Mouse (Mus musculus): ENCODE measurements around the gene Rerg. TPM values are rescaled to one million over a fixed set of nuclear protein-coding genes. Genes with fewer than 3 reads are reported as not detected.

The Rerg gene
- polyA plus RNA-seq, 1 experiment from 2014 or later, result 2.4 TPM

GRCm38 (mm10) chr6:137161491-137162088 is 8.7 kb downstream of the Rerg start:
- H3K27ac ChIP-seq, result no peak overlapping the region
- no peak overlapping the region for H3K4me2 ChIP-seq (replicated peaks)
- no peak overlapping the region for H3K4me3 ChIP-seq
- no peak for ATAC-seq (ENCODE audit: low FRiP score, low read depth)
- no peak overlapping the region for H3K9ac ChIP-seq
- H3K4me1 ChIP-seq, result no peaks in the 10 kb centered on the region
- H3K9me3 ChIP-seq, result no peaks in the 10 kb centered on the region
- no peaks in the 10 kb centered on the region for H3K27me3 ChIP-seq (replicated peaks)
- 89% methylated on average over 11 of the region's 11 CpGs for WGBS
- no peaks in the 10 kb centered on the region for H3K36me3 ChIP-seq

- Histone ChIP-seq H3K36me3 (no peaks in the 10 kb centered on the region), H3K4me3 (no peak overlapping the region), H3K9ac (no peak overlapping the region), H3K4me2 (replicated peaks) (no peak overlapping the region), H3K9me3 (no peaks in the 10 kb centered on the region), H3K4me1 (no peaks in the 10 kb centered on the region), H3K27me3 (replicated peaks) (no peaks in the 10 kb centered on the region), H3K27ac (no peak overlapping the region)
- ATAC-seq (ENCODE audit: low FRiP score, low read depth), result no peak
- 92% methylated on average over 8 of the region's 8 CpGs for WGBS
Observed at GRCm38 (mm10) chr6:137159372-137159926, 10.8 kb downstream of the Rerg start.

GRCm38 (mm10) chr6:137156437-137157219 is 13.7 kb downstream of the Rerg start:
- H3K36me3 ChIP-seq, result no peaks in the 10 kb centered on the region
- no peak overlapping the region for H3K27ac ChIP-seq
- no peak overlapping the region for H3K9ac ChIP-seq
- no peaks in the 10 kb centered on the region for H3K27me3 ChIP-seq (replicated peaks)
- no peak overlapping the region for H3K4me2 ChIP-seq (replicated peaks)
- ATAC-seq (ENCODE audit: low FRiP score, low read depth), result no peak
- 82% methylated on average over 11 of the region's 11 CpGs for WGBS
- no peaks in the 10 kb centered on the region for H3K9me3 ChIP-seq
- H3K4me3 ChIP-seq, result no peak overlapping the region
- H3K4me1 ChIP-seq, result no peaks in the 10 kb centered on the region

GRCm38 (mm10) chr6:137155196-137156137 is 14.8 kb downstream of the Rerg start:
- 77% methylated on average over 26 of the region's 26 CpGs for WGBS

GRCm38 (mm10) chr6:137153021-137153420 is 17.3 kb downstream of the Rerg start:
- whole genome bisulfite sequencing, result 91% methylated on average over 14 of the region's 14 CpGs
- no peak overlapping the region for H3K27ac ChIP-seq
- no peak for ATAC-seq (ENCODE audit: low FRiP score, low read depth)
- H3K36me3 ChIP-seq, result no peaks in the 10 kb centered on the region
- no peak overlapping the region for H3K4me3 ChIP-seq
- H3K9me3 ChIP-seq, result no peaks in the 10 kb centered on the region
- no peaks in the 10 kb centered on the region for H3K4me1 ChIP-seq
- H3K9ac ChIP-seq, result no peak overlapping the region
- no peak overlapping the region for H3K4me2 ChIP-seq (replicated peaks)
- H3K27me3 ChIP-seq (replicated peaks), result no peaks in the 10 kb centered on the region

More at GRCm38 (mm10) chr6:137155196-137156137, 14.8 kb downstream of the Rerg start:
- H3K36me3 ChIP-seq, result no peaks in the 10 kb centered on the region
- H3K4me1 ChIP-seq, result no peaks in the 10 kb centered on the region
- no peak overlapping the region for H3K9ac ChIP-seq
- no peak overlapping the region for H3K27ac ChIP-seq
- ATAC-seq (ENCODE audit: low FRiP score, low read depth), result no peak
- no peak overlapping the region for H3K4me3 ChIP-seq
- no peaks in the 10 kb centered on the region for H3K9me3 ChIP-seq
- H3K4me2 ChIP-seq (replicated peaks), result no peak overlapping the region
- no peaks in the 10 kb centered on the region for H3K27me3 ChIP-seq (replicated peaks)

- no peaks in the 10 kb centered on the region for H3K36me3 ChIP-seq
- no peak overlapping the region for H3K9ac ChIP-seq
- no peak overlapping the region for H3K27ac ChIP-seq
- no peaks in the 10 kb centered on the region for H3K27me3 ChIP-seq (replicated peaks)
- H3K4me2 ChIP-seq (replicated peaks), result no peak overlapping the region
- no peak for ATAC-seq (ENCODE audit: low FRiP score, low read depth)
- peaks cover 4% of the 10 kb centered on the region; the same call in 1 of the 2 replicates for H3K9me3 ChIP-seq
- H3K4me1 ChIP-seq, result no peaks in the 10 kb centered on the region
- H3K4me3 ChIP-seq, result no peak overlapping the region
- 90% methylated on average over 2 of the region's 2 CpGs for WGBS
Observed at GRCm38 (mm10) chr6:137151015-137151414, 19.3 kb downstream of the Rerg start.

DNA sequence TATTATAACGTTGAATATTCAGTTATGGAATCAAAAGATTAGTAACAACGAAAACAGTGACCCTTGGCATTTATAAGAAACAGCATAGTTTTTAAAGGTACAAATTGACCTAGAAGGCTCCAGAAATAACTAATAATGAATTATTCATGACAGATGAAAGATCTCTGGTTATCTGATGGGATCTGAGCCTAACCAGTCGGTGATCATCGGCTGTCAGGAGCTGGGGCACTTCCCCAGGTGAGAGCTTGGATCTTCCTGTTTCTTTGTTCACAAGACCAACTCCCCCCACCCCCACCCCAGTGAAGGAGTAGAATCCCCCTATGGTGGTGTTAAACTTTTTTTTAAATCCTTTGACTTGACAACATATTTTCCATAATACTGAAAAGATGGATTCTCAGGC is 20.5 kb downstream of the Rerg start:
- 87% methylated on average over 4 of the region's 4 CpGs for WGBS
- Histone ChIP-seq H3K4me2 (replicated peaks) (no peak overlapping the region), H3K27me3 (replicated peaks) (no peaks in the 10 kb centered on the region), H3K4me1 (no peaks in the 10 kb centered on the region), H3K9me3 (peaks cover 4% of the 10 kb centered on the region; the same call in 1 of the 2 replicates), H3K9ac (no peak overlapping the region), H3K4me3 (no peak overlapping the region), H3K36me3 (no peaks in the 10 kb centered on the region), H3K27ac (no peak overlapping the region)
- no peak for ATAC-seq (ENCODE audit: low FRiP score, low read depth)

- H3K9me3 ChIP-seq, result peaks cover 4% of the 10 kb centered on the region; the same call in 1 of the 2 replicates
- no peak overlapping the region for H3K9ac ChIP-seq
- no peak overlapping the region for H3K4me3 ChIP-seq
- no peak overlapping the region for H3K27ac ChIP-seq
- no peaks in the 10 kb centered on the region for H3K36me3 ChIP-seq
- H3K27me3 ChIP-seq (replicated peaks), result no peaks in the 10 kb centered on the region
- 97% methylated on average over 2 of the region's 2 CpGs for WGBS
- no peak for ATAC-seq (ENCODE audit: low FRiP score, low read depth)
- no peak overlapping the region for H3K4me2 ChIP-seq (replicated peaks)
- no peaks in the 10 kb centered on the region for H3K4me1 ChIP-seq
Observed at GRCm38 (mm10) chr6:137146910-137147309, 23.4 kb downstream of the Rerg start.

- no peaks in the 10 kb centered on the region for H3K36me3 ChIP-seq
- H3K4me3 ChIP-seq, result no peak overlapping the region
- no peaks in the 10 kb centered on the region for H3K4me1 ChIP-seq
- no peak overlapping the region for H3K27ac ChIP-seq
- no peak for ATAC-seq (ENCODE audit: low FRiP score, low read depth)
- H3K27me3 ChIP-seq (replicated peaks), result no peaks in the 10 kb centered on the region
- peaks cover 4% of the 10 kb centered on the region; the same call in 1 of the 2 replicates for H3K9me3 ChIP-seq
- WGBS, result 94% methylated on average over 11 of the region's 11 CpGs
- H3K9ac ChIP-seq, result no peak overlapping the region
- no peak overlapping the region for H3K4me2 ChIP-seq (replicated peaks)
Observed at GRCm38 (mm10) chr6:137145611-137146010, 24.7 kb downstream of the Rerg start.

DNA sequence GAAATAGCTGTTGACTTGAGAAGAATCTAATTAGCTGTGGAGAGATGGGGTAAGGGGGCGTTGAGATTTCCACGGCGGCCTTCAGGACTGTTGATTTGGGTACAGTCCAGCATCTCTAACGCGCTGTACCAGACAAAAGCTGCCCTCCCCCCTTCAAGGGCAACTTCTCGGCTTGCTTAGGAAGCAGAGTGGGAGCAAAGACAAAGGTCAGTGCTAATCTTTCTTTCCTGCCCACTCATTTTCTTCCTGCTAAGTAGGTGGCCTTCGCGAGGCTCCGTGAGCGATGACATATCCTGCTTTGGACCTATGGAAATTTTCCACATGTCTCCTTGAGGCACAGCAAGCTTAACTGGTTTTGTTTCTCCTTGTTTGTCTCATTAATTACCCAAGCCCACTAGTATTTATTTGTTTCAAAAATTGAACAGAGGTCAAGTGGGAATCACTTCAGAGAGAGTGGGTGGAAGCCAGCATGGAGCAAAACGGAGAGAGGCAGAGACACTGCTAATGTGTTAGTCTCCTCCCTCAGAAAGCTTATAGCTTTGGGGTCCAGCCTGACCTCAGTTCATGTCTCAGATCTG is 25.2 kb downstream of the Rerg start:
- no peak overlapping the region for H3K9ac ChIP-seq
- H3K27ac ChIP-seq, result no peak overlapping the region
- peaks cover 4% of the 10 kb centered on the region; the same call in 1 of the 2 replicates for H3K9me3 ChIP-seq
- no peaks in the 10 kb centered on the region for H3K36me3 ChIP-seq
- no peaks in the 10 kb centered on the region for H3K27me3 ChIP-seq (replicated peaks)
- no peak overlapping the region for H3K4me2 ChIP-seq (replicated peaks)
- H3K4me1 ChIP-seq, result no peaks in the 10 kb centered on the region
- WGBS, result 75% methylated on average over 11 of the region's 11 CpGs
- no peak overlapping the region for H3K4me3 ChIP-seq
- no peak for ATAC-seq (ENCODE audit: low FRiP score, low read depth)

DNA sequence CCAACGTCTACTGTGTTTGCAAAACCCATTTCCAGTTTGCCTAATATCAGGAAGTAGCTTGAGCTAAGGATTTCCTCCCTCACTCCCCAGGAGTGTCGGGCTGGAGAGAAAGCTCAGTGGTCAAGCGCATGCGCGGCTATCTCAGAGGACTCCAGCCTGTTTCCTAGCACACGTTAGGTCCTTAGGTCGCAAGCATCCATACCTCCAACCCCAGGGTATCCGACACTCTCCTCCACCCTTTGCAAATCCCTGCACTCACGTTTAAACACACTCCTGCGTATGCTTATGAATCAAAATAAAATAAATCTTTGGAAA is 25.8 kb downstream of the Rerg start:
- H3K36me3 ChIP-seq, result no peaks in the 10 kb centered on the region
- no peak overlapping the region for H3K27ac ChIP-seq
- no peak overlapping the region for H3K4me2 ChIP-seq (replicated peaks)
- ATAC-seq (ENCODE audit: low FRiP score, low read depth), result no peak
- no peak overlapping the region for H3K4me3 ChIP-seq
- H3K9ac ChIP-seq, result no peak overlapping the region
- H3K4me1 ChIP-seq, result no peaks in the 10 kb centered on the region
- peaks cover 4% of the 10 kb centered on the region; the same call in 1 of the 2 replicates for H3K9me3 ChIP-seq
- no peaks in the 10 kb centered on the region for H3K27me3 ChIP-seq (replicated peaks)
- whole genome bisulfite sequencing, result 92% methylated on average over 10 of the region's 10 CpGs
